Mouse (Mus musculus): ENCODE results near the gene Rnf40. TPM values are rescaled to one million over a fixed set of nuclear protein-coding genes. Genes with fewer than 3 reads are reported as not detected.

Rnf40 gene
- polyA plus RNA-seq, 1 experiment from 2014 or later = 31.4 TPM

DNA sequence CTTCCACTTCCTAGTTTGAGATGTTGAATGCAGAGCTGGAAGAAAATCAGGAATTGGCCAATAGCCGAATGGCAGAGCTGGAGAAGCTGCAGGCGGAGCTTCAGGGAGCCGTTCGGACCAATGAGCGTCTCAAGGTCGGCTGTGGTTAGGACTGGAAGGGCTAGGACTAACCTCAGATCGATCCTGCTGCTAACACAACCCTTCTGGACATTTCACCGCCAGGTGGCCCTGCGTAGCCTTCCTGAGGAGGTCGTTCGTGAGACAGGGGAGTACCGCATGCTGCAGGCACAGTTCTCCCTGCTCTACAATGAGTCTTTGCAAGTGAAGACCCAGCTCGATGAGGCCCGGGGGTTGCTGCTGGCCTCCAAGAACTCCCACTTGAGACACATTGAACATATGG, 4.0 kb downstream of the Rnf40 start:
- 0 out of 2 replicates have a peak, but pooled peaks cover 4% of the 10 kb centered on the region for H3K4me1 ChIP-seq (replicated peaks; ENCODE audit: control insufficient read depth, insufficient read depth, low read length)
- peaks cover 37% of the 10 kb centered on the region for H3K36me3 ChIP-seq (ENCODE audit: control insufficient read depth, insufficient read depth, low read length)
- no peaks in the 10 kb centered on the region for H3K27me3 ChIP-seq (ENCODE audit: control insufficient read depth, insufficient read depth, low read length)
- WGBS = 92% methylated on average over 14 of the region's 14 CpGs
- no peak overlapping the region for H3K4me3 ChIP-seq (ENCODE audit: low read depth, low read length)
- H3K9ac ChIP-seq (ENCODE audit: low read depth, low read length) = no peak overlapping the region
- no peak overlapping the region for H3K27ac ChIP-seq (ENCODE audit: low read depth, low read length)
- DNase-seq (ENCODE audit: low spot score) (no peak), ATAC-seq (ENCODE audit: low FRiP score) (no peak)
- H3K4me2 ChIP-seq (replicated peaks; ENCODE audit: low read depth, low read length) = no peak overlapping the region
- no peaks in the 10 kb centered on the region for H3K9me3 ChIP-seq (ENCODE audit: control insufficient read depth, low read length)

DNA sequence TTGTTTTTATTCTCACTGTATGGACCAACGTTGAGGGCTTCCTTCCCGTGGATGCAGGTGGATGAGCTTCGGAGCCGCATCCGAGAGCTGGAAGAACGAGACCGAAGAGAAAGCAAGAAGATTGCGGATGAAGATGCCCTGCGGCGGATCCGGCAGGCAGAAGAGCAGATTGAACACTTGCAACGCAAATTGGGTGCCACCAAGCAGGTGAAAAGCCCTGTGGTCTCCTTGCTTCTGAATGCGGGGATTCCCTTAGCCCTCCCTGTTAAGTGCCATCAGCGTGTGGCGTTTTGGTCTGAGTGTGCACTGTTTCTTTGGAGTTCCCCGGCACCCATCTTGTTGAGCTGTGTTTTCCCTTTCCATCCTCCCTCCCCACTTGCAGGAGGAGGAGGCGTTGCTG, 8.2 kb downstream of the Rnf40 start:
- no peak for DNase-seq (ENCODE audit: low spot score)
- 96% methylated on average over 17 of the region's 17 CpGs for WGBS
- Histone ChIP-seq H3K27ac (ENCODE audit: low read depth, low read length) (no peak overlapping the region), H3K9ac (ENCODE audit: low read depth, low read length) (no peak overlapping the region), H3K4me2 (replicated peaks; ENCODE audit: low read depth, low read length) (no peak overlapping the region), H3K9me3 (ENCODE audit: control insufficient read depth, low read length) (no peaks in the 10 kb centered on the region), H3K4me3 (ENCODE audit: low read depth, low read length) (no peak overlapping the region), H3K4me1 (replicated peaks; ENCODE audit: control insufficient read depth, insufficient read depth, low read length) (no peaks in the 10 kb centered on the region), H3K36me3 (ENCODE audit: control insufficient read depth, insufficient read depth, low read length) (peaks cover 43% of the 10 kb centered on the region), H3K27me3 (ENCODE audit: control insufficient read depth, insufficient read depth, low read length) (no peaks in the 10 kb centered on the region)
- no peak for ATAC-seq (ENCODE audit: low FRiP score)

GRCm38 (mm10) chr7:127600612-127601011, 12.0 kb downstream of the Rnf40 start:
- Histone ChIP-seq H3K27me3 (ENCODE audit: control insufficient read depth, insufficient read depth, low read length) (no peaks in the 10 kb centered on the region), H3K4me3 (ENCODE audit: low read depth, low read length) (no peak overlapping the region), H3K36me3 (ENCODE audit: control insufficient read depth, insufficient read depth, low read length) (peaks cover 32% of the 10 kb centered on the region), H3K4me1 (replicated peaks; ENCODE audit: control insufficient read depth, insufficient read depth, low read length) (no peaks in the 10 kb centered on the region), H3K9me3 (ENCODE audit: control insufficient read depth, low read length) (no peaks in the 10 kb centered on the region), H3K4me2 (replicated peaks; ENCODE audit: low read depth, low read length) (no peak overlapping the region), H3K27ac (ENCODE audit: low read depth, low read length) (no peak overlapping the region), H3K9ac (ENCODE audit: low read depth, low read length) (no peak overlapping the region)
- 96% methylated on average over 7 of the region's 7 CpGs for WGBS
- ATAC-seq (ENCODE audit: low FRiP score) (no peak), DNase-seq (ENCODE audit: low spot score) (no peak)

- no peak overlapping the region for H3K27ac ChIP-seq (ENCODE audit: low read depth, low read length)
- no peak overlapping the region for H3K9ac ChIP-seq (ENCODE audit: low read depth, low read length)
- H3K4me3 ChIP-seq (ENCODE audit: low read depth, low read length) = no peak overlapping the region
- no peak overlapping the region for H3K4me2 ChIP-seq (replicated peaks; ENCODE audit: low read depth, low read length)
- WGBS = 81% methylated on average over 4 of the region's 4 CpGs
- peaks cover 26% of the 10 kb centered on the region for H3K36me3 ChIP-seq (ENCODE audit: control insufficient read depth, insufficient read depth, low read length)
- H3K27me3 ChIP-seq (ENCODE audit: control insufficient read depth, insufficient read depth, low read length) = no peaks in the 10 kb centered on the region
- ATAC-seq (ENCODE audit: low FRiP score) = no peak
- no peaks in the 10 kb centered on the region for H3K9me3 ChIP-seq (ENCODE audit: control insufficient read depth, low read length)
- no peaks in the 10 kb centered on the region for H3K4me1 ChIP-seq (replicated peaks; ENCODE audit: control insufficient read depth, insufficient read depth, low read length)
- no peak for DNase-seq (ENCODE audit: low spot score)
Measured at GRCm38 (mm10) chr7:127601735-127602134, 13.2 kb downstream of the Rnf40 start.

GRCm38 (mm10) chr7:127602903-127603302, 14.3 kb downstream of the Rnf40 start:
- Histone ChIP-seq H3K9ac (ENCODE audit: low read depth, low read length) (no peak overlapping the region), H3K36me3 (ENCODE audit: control insufficient read depth, insufficient read depth, low read length) (peaks cover 22% of the 10 kb centered on the region), H3K4me2 (replicated peaks; ENCODE audit: low read depth, low read length) (no peak overlapping the region), H3K27ac (ENCODE audit: low read depth, low read length) (no peak overlapping the region), H3K27me3 (ENCODE audit: control insufficient read depth, insufficient read depth, low read length) (no peaks in the 10 kb centered on the region), H3K4me1 (replicated peaks; ENCODE audit: control insufficient read depth, insufficient read depth, low read length) (no peaks in the 10 kb centered on the region), H3K9me3 (ENCODE audit: control insufficient read depth, low read length) (no peaks in the 10 kb centered on the region), H3K4me3 (ENCODE audit: low read depth, low read length) (no peak overlapping the region)
- DNase-seq (ENCODE audit: low spot score) = no peak
- no peak for ATAC-seq (ENCODE audit: low FRiP score)
- WGBS = 91% methylated on average over 2 of the region's 2 CpGs

GRCm38 (mm10) chr7:127604256-127604655, 15.7 kb downstream of the Rnf40 start:
- 91% methylated on average over 10 of the region's 10 CpGs for WGBS
- H3K27ac ChIP-seq (ENCODE audit: low read depth, low read length) = no peak overlapping the region
- no peak for ATAC-seq (ENCODE audit: low FRiP score)
- peaks cover 16% of the 10 kb centered on the region; the same call in 1 of the 2 replicates for H3K36me3 ChIP-seq (ENCODE audit: control insufficient read depth, insufficient read depth, low read length)
- H3K4me1 ChIP-seq (replicated peaks; ENCODE audit: control insufficient read depth, insufficient read depth, low read length) = no peaks in the 10 kb centered on the region
- H3K9me3 ChIP-seq (ENCODE audit: control insufficient read depth, low read length) = no peaks in the 10 kb centered on the region
- H3K9ac ChIP-seq (ENCODE audit: low read depth, low read length) = no peak overlapping the region
- no peaks in the 10 kb centered on the region for H3K27me3 ChIP-seq (ENCODE audit: control insufficient read depth, insufficient read depth, low read length)
- H3K4me2 ChIP-seq (replicated peaks; ENCODE audit: low read depth, low read length) = no peak overlapping the region
- no peak for DNase-seq (ENCODE audit: low spot score)
- no peak overlapping the region for H3K4me3 ChIP-seq (ENCODE audit: low read depth, low read length)

- Histone ChIP-seq H3K27me3 (ENCODE audit: control insufficient read depth, insufficient read depth, low read length) (no peaks in the 10 kb centered on the region), H3K4me3 (ENCODE audit: low read depth, low read length) (no peak overlapping the region), H3K4me1 (replicated peaks; ENCODE audit: control insufficient read depth, insufficient read depth, low read length) (no peaks in the 10 kb centered on the region), H3K27ac (ENCODE audit: low read depth, low read length) (no peak overlapping the region), H3K9me3 (ENCODE audit: control insufficient read depth, low read length) (no peaks in the 10 kb centered on the region), H3K9ac (ENCODE audit: low read depth, low read length) (no peak overlapping the region), H3K36me3 (ENCODE audit: control insufficient read depth, insufficient read depth, low read length) (peaks cover 34% of the 10 kb centered on the region), H3K4me2 (replicated peaks; ENCODE audit: low read depth, low read length) (no peak overlapping the region)
- no peak for ATAC-seq (ENCODE audit: low FRiP score)
- no peak for DNase-seq (ENCODE audit: low spot score)
- 88% methylated on average over 6 of the region's 6 CpGs for WGBS
Measured at GRCm38 (mm10) chr7:127607150-127607549, 18.6 kb downstream of the Rnf40 start.

- no peak overlapping the region for H3K4me3 ChIP-seq (ENCODE audit: low read depth, low read length)
- ATAC-seq (ENCODE audit: low FRiP score) (no peak), DNase-seq (ENCODE audit: low spot score) (no peak)
- H3K4me1 ChIP-seq (replicated peaks; ENCODE audit: control insufficient read depth, insufficient read depth, low read length) = peaks cover 6% of the 10 kb centered on the region; the same call in 1 of the 2 replicates
- no peak overlapping the region for H3K9ac ChIP-seq (ENCODE audit: low read depth, low read length)
- H3K9me3 ChIP-seq (ENCODE audit: control insufficient read depth, low read length) = no peaks in the 10 kb centered on the region
- no peak overlapping the region for H3K4me2 ChIP-seq (replicated peaks; ENCODE audit: low read depth, low read length)
- WGBS = 96% methylated on average over 29 of the region's 29 CpGs
- peaks cover 27% of the 10 kb centered on the region for H3K36me3 ChIP-seq (ENCODE audit: control insufficient read depth, insufficient read depth, low read length)
- no peak overlapping the region for H3K27ac ChIP-seq (ENCODE audit: low read depth, low read length)
- H3K27me3 ChIP-seq (ENCODE audit: control insufficient read depth, insufficient read depth, low read length) = no peaks in the 10 kb centered on the region
Measured at GRCm38 (mm10) chr7:127611011-127611410, 22.4 kb downstream of the Rnf40 start.

- no peak overlapping the region for H3K4me3 ChIP-seq (ENCODE audit: low read depth, low read length)
- 97% methylated on average over 26 of the region's 26 CpGs for WGBS
- no peaks in the 10 kb centered on the region for H3K9me3 ChIP-seq (ENCODE audit: control insufficient read depth, low read length)
- no peak for DNase-seq (ENCODE audit: low spot score)
- ATAC-seq (ENCODE audit: low FRiP score) = no peak
- no peak overlapping the region for H3K9ac ChIP-seq (ENCODE audit: low read depth, low read length)
- H3K27ac ChIP-seq (ENCODE audit: low read depth, low read length) = no peak overlapping the region
- no peaks in the 10 kb centered on the region for H3K27me3 ChIP-seq (ENCODE audit: control insufficient read depth, insufficient read depth, low read length)
- peaks cover 27% of the 10 kb centered on the region for H3K36me3 ChIP-seq (ENCODE audit: control insufficient read depth, insufficient read depth, low read length)
- H3K4me2 ChIP-seq (replicated peaks; ENCODE audit: low read depth, low read length) = no peak overlapping the region
- H3K4me1 ChIP-seq (replicated peaks; ENCODE audit: control insufficient read depth, insufficient read depth, low read length) = peaks cover 6% of the 10 kb centered on the region; the same call in 1 of the 2 replicates
Measured at GRCm38 (mm10) chr7:127611561-127611960, 23.0 kb downstream of the Rnf40 start.
